Mouse (Mus musculus): ENCODE results near the gene Acadl. TPM values are rescaled to one million over a fixed set of nuclear protein-coding genes. Genes with fewer than 3 reads are reported as not detected.

The Acadl gene
- polyA plus RNA-seq, 2 experiments = 34.8 to 105 TPM

GRCm38 (mm10) chr1:66831824-66832600, 31.1 kb downstream of the Acadl start:
- Histone ChIP-seq H3K9me3 (ENCODE audit: control insufficient read depth, low read length) (no peaks in the 10 kb centered on the region), H3K36me3 (replicated peaks; ENCODE audit: control insufficient read depth, insufficient read depth, low read depth) (peaks cover 2% of the 10 kb centered on the region; the same call in 1 of the 2 replicates), H3K27ac (no peak overlapping the region), H3K27me3 (ENCODE audit: control insufficient read depth, insufficient read depth, low read length) (no peaks in the 10 kb centered on the region), H3K9ac (replicated peaks) (no peak overlapping the region), H3K4me2 (ENCODE audit: low read depth) (no peak overlapping the region), H3K4me3 (ENCODE audit: insufficient read depth in 1 of 2, low read depth in 2 of 2, low read length in 2 of 2) (no peak overlapping the region), H3K4me1 (replicated peaks; ENCODE audit: control insufficient read depth in 2 of 2, insufficient read depth in 2 of 2, low read length in 1 of 2) (no peaks in the 10 kb centered on the region)
- ATAC-seq (ENCODE audit: insufficient read depth) (no peak), DNase-seq (ENCODE audit: low read depth in 3 of 3, low spot score in 3 of 3) (no peak)
- TF ChIP-seq EP300 (IDR thresholded peaks at IDR 0.05; ENCODE audit: low read depth) (no peak), CTCF (IDR thresholded peaks at IDR 0.05; ENCODE audit: low read depth) (no peak)
- 74% methylated on average over 9 of the region's 9 CpGs for WGBS (ENCODE audit: insufficient replicate concordance)

GRCm38 (mm10) chr1:66829400-66830080, 33.5 kb downstream of the Acadl start:
- DNase-seq (ENCODE audit: low read depth in 3 of 3, low spot score in 3 of 3) (no peak), ATAC-seq (ENCODE audit: insufficient read depth) (no peak)
- no peaks in the 10 kb centered on the region for H3K9me3 ChIP-seq (ENCODE audit: control insufficient read depth, low read length)
- no peaks in the 10 kb centered on the region for H3K27me3 ChIP-seq (ENCODE audit: control insufficient read depth, insufficient read depth, low read length)
- no peak overlapping the region for H3K4me2 ChIP-seq (ENCODE audit: low read depth)
- WGBS (ENCODE audit: insufficient replicate concordance) = 81% methylated on average over 9 of the region's 9 CpGs
- H3K27ac ChIP-seq = no peak overlapping the region
- H3K4me1 ChIP-seq (replicated peaks; ENCODE audit: control insufficient read depth in 2 of 2, insufficient read depth in 2 of 2, low read length in 1 of 2) = no peaks in the 10 kb centered on the region
- no peak overlapping the region for H3K9ac ChIP-seq (replicated peaks)
- TF ChIP-seq CTCF (IDR thresholded peaks at IDR 0.05; ENCODE audit: low read depth) (no peak), EP300 (IDR thresholded peaks at IDR 0.05; ENCODE audit: low read depth) (no peak)
- no peaks in the 10 kb centered on the region for H3K36me3 ChIP-seq (replicated peaks; ENCODE audit: control insufficient read depth, insufficient read depth, low read depth)
- H3K4me3 ChIP-seq (ENCODE audit: insufficient read depth in 1 of 2, low read depth in 2 of 2, low read length in 2 of 2) = no peak overlapping the region

- H3K4me3 ChIP-seq (ENCODE audit: insufficient read depth in 1 of 2, low read depth in 2 of 2, low read length in 2 of 2) = no peak overlapping the region
- DNase-seq (ENCODE audit: low read depth in 3 of 3, low spot score in 3 of 3) (no peak), ATAC-seq (ENCODE audit: insufficient read depth) (no peak)
- no peaks in the 10 kb centered on the region for H3K36me3 ChIP-seq (replicated peaks; ENCODE audit: control insufficient read depth, insufficient read depth, low read depth)
- no peaks in the 10 kb centered on the region for H3K9me3 ChIP-seq (ENCODE audit: control insufficient read depth, low read length)
- H3K27ac ChIP-seq = no peak overlapping the region
- 78% methylated on average over 9 of the region's 9 CpGs for WGBS (ENCODE audit: insufficient replicate concordance)
- TF ChIP-seq CTCF (IDR thresholded peaks at IDR 0.05; ENCODE audit: low read depth) = no peak
- no peak for TF ChIP-seq EP300 (IDR thresholded peaks at IDR 0.05; ENCODE audit: low read depth)
- no peak overlapping the region for H3K9ac ChIP-seq (replicated peaks)
- no peaks in the 10 kb centered on the region for H3K27me3 ChIP-seq (ENCODE audit: control insufficient read depth, insufficient read depth, low read length)
- H3K4me1 ChIP-seq (replicated peaks; ENCODE audit: control insufficient read depth in 2 of 2, insufficient read depth in 2 of 2, low read length in 1 of 2) = no peaks in the 10 kb centered on the region
- H3K4me2 ChIP-seq (ENCODE audit: low read depth) = no peak overlapping the region
Measured at GRCm38 (mm10) chr1:66821966-66822365, 41.1 kb downstream of the Acadl start.

- no peak for DNase-seq (ENCODE audit: low read depth in 3 of 3, low spot score in 3 of 3)
- ATAC-seq (ENCODE audit: insufficient read depth) = no peak
- H3K4me3 ChIP-seq (ENCODE audit: insufficient read depth in 1 of 2, low read depth in 2 of 2, low read length in 2 of 2) = no peak overlapping the region
- TF ChIP-seq EP300 (IDR thresholded peaks at IDR 0.05; ENCODE audit: low read depth) = no peak
- TF ChIP-seq CTCF (IDR thresholded peaks at IDR 0.05; ENCODE audit: low read depth) = no peak
- no peaks in the 10 kb centered on the region for H3K36me3 ChIP-seq (replicated peaks; ENCODE audit: control insufficient read depth, insufficient read depth, low read depth)
- H3K27ac ChIP-seq = no peak overlapping the region
- H3K9ac ChIP-seq (replicated peaks) = no peak overlapping the region
- no peaks in the 10 kb centered on the region for H3K27me3 ChIP-seq (ENCODE audit: control insufficient read depth, insufficient read depth, low read length)
- no peaks in the 10 kb centered on the region for H3K9me3 ChIP-seq (ENCODE audit: control insufficient read depth, low read length)
- no peak overlapping the region for H3K4me2 ChIP-seq (ENCODE audit: low read depth)
- WGBS (ENCODE audit: insufficient replicate concordance) = 7% methylated on average over 7 of the region's 7 CpGs
- H3K4me1 ChIP-seq (replicated peaks; ENCODE audit: control insufficient read depth in 2 of 2, insufficient read depth in 2 of 2, low read length in 1 of 2) = peaks cover 0 to 2% of the 10 kb centered on the region in 2 experiments; a peak in 1 of 4 replicates
Measured at GRCm38 (mm10) chr1:66820241-66820640, 42.8 kb downstream of the Acadl start.

GRCm38 (mm10) chr1:66817865-66818315, 45.2 kb downstream of the Acadl start:
- TF ChIP-seq EP300 (IDR thresholded peaks at IDR 0.05; ENCODE audit: low read depth) (no peak), CTCF (IDR thresholded peaks at IDR 0.05; ENCODE audit: low read depth) (no peak)
- Histone ChIP-seq H3K4me3 (ENCODE audit: insufficient read depth in 1 of 2, low read depth in 2 of 2, low read length in 2 of 2) (peak overlapping the region; percentile 69 to 74), H3K36me3 (replicated peaks; ENCODE audit: control insufficient read depth, insufficient read depth, low read depth) (no peaks in the 10 kb centered on the region), H3K4me2 (ENCODE audit: low read depth) (peak overlapping the region; percentile 91), H3K27ac (peak overlapping the region; percentile 16; the same call in 1 of the 2 replicates), H3K27me3 (ENCODE audit: control insufficient read depth, insufficient read depth, low read length) (no peaks in the 10 kb centered on the region), H3K4me1 (replicated peaks; ENCODE audit: control insufficient read depth in 2 of 2, insufficient read depth in 2 of 2, low read length in 1 of 2) (peaks cover 4 to 7% of the 10 kb centered on the region in 2 experiments), H3K9me3 (ENCODE audit: control insufficient read depth, low read length) (no peaks in the 10 kb centered on the region), H3K9ac (replicated peaks) (peak overlapping the region; percentile 69)
- peak; percentile 46 for ATAC-seq (ENCODE audit: insufficient read depth)
- peak in 2 of 3 experiments; percentile 7 to 46 for DNase-seq (ENCODE audit: low read depth in 3 of 3, low spot score in 3 of 3)
- under 1% methylated on average over 20 of the region's 20 CpGs for WGBS (ENCODE audit: insufficient replicate concordance)
